Mouse (Mus musculus) ES-E14 (cell line): Measurements from ENCODE around the gene Nanos1. TPM values are rescaled to one million over a fixed set of nuclear protein-coding genes. Genes with fewer than 3 reads are reported as not detected.
A peak's percentile ranks its signal among the peaks of the same experiment; 100 is the strongest.

Experiments
- DNase-seq: peaks from one replicate; pipeline ENCODE4 v3.0.0-alpha.2; 2013; ENCODE audit warnings: low read depth, low spot score
- H3K27ac ChIP-seq: 2 replicates; pipeline ENCODE4 v1.5.1; 2012; ENCODE audit warnings: low read depth, mild to moderate bottlenecking, low read length, moderate library complexity, mixed read lengths; ENCODE audit not compliant: poor library complexity, insufficient read depth, severe bottlenecking
- H3K36me3 ChIP-seq: 2 replicates; pipeline ENCODE4 v1.6.1; 2012; ENCODE audit warnings: mild to moderate bottlenecking, low read length, moderate library complexity, mixed read lengths; ENCODE audit not compliant: control insufficient read depth, poor library complexity, insufficient read depth, severe bottlenecking
- H3K4me1 ChIP-seq, 2 experiments: fragments of 150-350 bp in 1 of 2; sonication (generic) in 1 of 2; 2 replicates each; pipeline ENCODE4 v1.6.1; 2012; ENCODE audit warnings: low read length in 2 of 2, mild to moderate bottlenecking in 1 of 2, mixed read lengths in 1 of 2; ENCODE audit not compliant: control insufficient read depth in 2 of 2, insufficient read depth in 2 of 2, poor library complexity in 1 of 2
- H3K4me3 ChIP-seq, 2 experiments: fragments of 150-350 bp in 1 of 2; sonication (generic) in 1 of 2; 2 replicates each; pipeline ENCODE4 v1.5.1; 2012; ENCODE audit warnings: low read length in 2 of 2, low read depth in 1 of 2, mild to moderate bottlenecking in 1 of 2, mixed read lengths in 1 of 2; ENCODE audit not compliant: insufficient read depth in 1 of 2, poor library complexity in 1 of 2, severe bottlenecking in 1 of 2
- H3K9ac ChIP-seq: 2 replicates; pipeline ENCODE4 v1.6.1; 2012; ENCODE audit warnings: low read depth, mild to moderate bottlenecking, low read length, mixed read lengths; ENCODE audit not compliant: poor library complexity, insufficient read depth, severe bottlenecking
- H3K9me3 ChIP-seq: fragments of 150-350 bp; sonication (generic); 2 replicates; pipeline ENCODE4 v1.6.1; 2012; ENCODE audit warnings: low read depth, mild to moderate bottlenecking, low read length; ENCODE audit not compliant: control insufficient read depth, insufficient read depth
- CHD2 ChIP-seq: IDR thresholded peaks from 2 replicates; pipeline ENCODE4 v1.6.1; 2014; ENCODE audit warnings: mild to moderate bottlenecking, low read depth, low read length, inconsistent platforms
- HCFC1 ChIP-seq: IDR thresholded peaks from 2 replicates; pipeline ENCODE4 v1.6.1; 2012; ENCODE audit warnings: low read length, inconsistent platforms, borderline replicate concordance; ENCODE audit not compliant: insufficient read depth
- MAFK ChIP-seq: IDR thresholded peaks from 2 replicates; pipeline ENCODE4 v1.6.1; 2014; ENCODE audit warnings: mild to moderate bottlenecking, low read depth, low read length, inconsistent platforms; ENCODE audit not compliant: insufficient read depth
- ZC3H11A ChIP-seq: IDR thresholded peaks from 2 replicates; pipeline ENCODE4 v1.6.1; 2012; ENCODE audit warnings: low read depth, mild to moderate bottlenecking, inconsistent platforms, low read length, borderline replicate concordance
- ZNF384 ChIP-seq: IDR thresholded peaks from 2 replicates; pipeline ENCODE4 v1.6.1; 2012; ENCODE audit warnings: low read depth, low read length, inconsistent platforms
- in situ Hi-C, 2 experiments: fragments of 600-800 bp; cut with MboI; formaldehyde crosslinking; loops; one replicate each; pipeline ENCODE4 v1.15.1; 2025; ENCODE audit warnings: low sequenced_read_pairs in 2 of 2, inconsistent platforms in 1 of 2; ENCODE audit not compliant: unreplicated experiment in 2 of 2
- total RNA-seq: library from RNA; depleted of rRNA; stranded (reverse); fragments of 300-350 nt; gene quantifications from 2 replicates; pipeline ENCODE4 v1.2.3, GENCODE M21; 2012; rRNA removed

Gene Nanos1
- 5.4 and 6.9 TPM in 2 replicates for total RNA-seq

DNA sequence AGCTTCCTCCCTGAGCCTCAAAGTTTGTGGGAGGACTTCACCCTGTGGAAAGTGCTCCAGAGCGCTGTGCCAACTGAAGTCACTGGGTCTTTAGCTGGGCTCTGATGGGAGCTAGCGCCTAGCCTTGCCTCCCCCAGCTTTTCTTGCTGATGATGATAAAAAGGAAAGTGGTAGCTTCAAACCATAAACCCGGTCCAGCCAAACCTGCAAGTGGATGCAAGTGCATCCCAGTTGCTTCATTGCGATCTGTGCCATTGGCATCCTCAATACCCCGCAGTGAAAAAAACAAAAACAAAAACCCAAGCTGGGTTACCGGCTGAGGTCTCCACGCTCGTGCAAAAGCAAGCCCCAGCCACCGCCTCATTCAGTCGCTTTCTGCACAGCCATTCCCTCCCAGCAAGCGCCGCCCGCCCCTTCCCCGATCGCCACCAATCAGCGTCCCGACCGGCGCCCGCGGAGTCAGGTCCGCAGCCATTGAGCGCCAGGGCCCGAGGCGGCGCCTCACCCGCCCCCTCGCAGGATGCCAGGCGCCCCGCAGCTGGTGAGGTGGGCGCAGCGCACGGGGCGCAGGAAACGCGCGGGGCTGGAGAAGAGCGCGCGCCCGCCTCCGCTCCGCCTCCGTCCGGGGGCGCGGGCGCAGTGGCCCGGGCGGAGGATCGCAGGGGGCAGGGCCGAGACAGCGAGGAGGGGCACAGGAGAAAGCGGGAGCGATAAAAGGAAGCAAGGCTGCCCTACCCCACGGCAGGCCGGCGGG is at the start of gene Nanos1:
TSS of gene Nanos1 (plus strand) at position 550 of the 754 bp plus-strand sequence.
- in situ Hi-C loops, result no loop called here
- 0 out of 2 replicates have a peak within 1 kb of the TSS, but pooled peaks have one; percentile 1 for H3K27ac ChIP-seq
- no peaks in the 10 kb centered on the region for H3K36me3 ChIP-seq
- H3K9ac ChIP-seq, result peak within 1 kb of the TSS; percentile 84
- DNase-seq, result peak; percentile 84
- H3K4me3 ChIP-seq, result peak within 1 kb of the TSS; percentile 70 to 88
- no peaks in the 10 kb centered on the region for H3K9me3 ChIP-seq
- TF ChIP-seq HCFC1, result 0 out of 2 replicates have a peak, but pooled peaks have one; percentile 60
- TF ChIP-seq MAFK, result no peak
- H3K4me1 ChIP-seq, result no peaks in the 10 kb centered on the region

DNA sequence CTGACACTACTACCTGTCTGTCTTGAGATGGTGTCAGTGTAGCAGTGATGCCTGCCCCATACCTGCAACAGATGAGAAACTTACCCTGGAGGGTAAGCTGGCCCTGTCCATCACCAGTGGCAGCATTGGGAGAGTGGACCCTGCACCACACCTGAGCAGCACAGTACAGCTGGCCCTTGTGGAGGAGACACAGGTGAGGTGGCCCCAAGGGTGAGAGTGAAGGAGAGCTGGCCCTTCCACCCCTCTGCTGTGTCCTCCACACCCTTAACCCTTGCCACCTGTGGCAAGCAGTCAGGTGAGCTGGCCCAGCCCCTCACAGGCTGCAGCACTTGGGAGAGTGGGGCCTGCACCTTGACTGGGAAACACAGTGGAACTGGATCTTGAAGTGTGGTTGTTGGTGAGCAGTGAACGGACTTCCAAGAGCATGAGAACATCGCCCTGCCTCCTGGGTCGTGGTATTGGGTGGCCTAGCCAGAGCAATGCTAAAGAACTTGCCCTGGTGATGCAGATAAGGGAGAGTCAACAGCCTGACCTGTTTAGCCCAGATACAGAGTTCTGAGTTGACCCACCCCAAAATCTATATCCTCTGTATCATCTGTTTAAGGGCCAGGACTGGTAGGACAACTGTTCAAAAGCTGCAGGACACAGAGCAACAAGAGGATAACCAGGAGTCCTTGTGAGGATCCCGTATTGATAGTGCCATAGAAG is 46.4 kb upstream of the Nanos1 start:
- TF ChIP-seq ZC3H11A (no peak), HCFC1 (no peak), MAFK (no peak), CHD2 (no peak), ZNF384 (no peak)
- in situ Hi-C loops, result no loop called here

DNA sequence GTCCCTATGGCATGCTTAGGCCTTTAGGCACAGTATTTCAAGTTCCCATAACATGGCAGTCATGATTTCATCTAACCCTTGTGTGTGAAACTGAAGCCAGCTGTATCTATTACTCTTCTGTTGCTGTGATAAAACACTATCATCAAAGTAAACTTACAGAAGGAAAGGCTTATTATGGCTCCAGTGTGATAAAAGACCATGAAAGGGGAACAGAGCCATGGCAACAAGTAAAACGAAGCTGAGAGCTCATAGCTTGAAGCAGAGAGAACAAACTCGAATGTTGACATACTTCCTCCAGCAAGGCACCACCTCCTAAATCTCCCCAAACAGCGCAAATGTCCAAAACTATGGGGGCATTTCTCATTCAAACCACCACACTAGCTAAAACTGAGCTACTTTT is 45.6 kb upstream of the Nanos1 start:
- Histone ChIP-seq H3K27ac (no peak overlapping the region), H3K36me3 (no peaks in the 10 kb centered on the region), H3K9me3 (no peaks in the 10 kb centered on the region), H3K4me1 (no peaks in the 10 kb centered on the region), H3K9ac (no peak overlapping the region), H3K4me3 (no peak overlapping the region)
- TF ChIP-seq ZC3H11A (no peak), ZNF384 (no peak), CHD2 (no peak), MAFK (no peak), HCFC1 (no peak)
- in situ Hi-C loops, result no loop called here
- no peak for DNase-seq

More for the DNA sequence above, 46.4 kb upstream of the Nanos1 start:
- H3K4me3 ChIP-seq, result no peak overlapping the region
- H3K9ac ChIP-seq, result no peak overlapping the region
- H3K27ac ChIP-seq, result no peak overlapping the region
- no peaks in the 10 kb centered on the region for H3K36me3 ChIP-seq
- no peak for DNase-seq
- no peaks in the 10 kb centered on the region for H3K4me1 ChIP-seq
- H3K9me3 ChIP-seq, result no peaks in the 10 kb centered on the region

DNA sequence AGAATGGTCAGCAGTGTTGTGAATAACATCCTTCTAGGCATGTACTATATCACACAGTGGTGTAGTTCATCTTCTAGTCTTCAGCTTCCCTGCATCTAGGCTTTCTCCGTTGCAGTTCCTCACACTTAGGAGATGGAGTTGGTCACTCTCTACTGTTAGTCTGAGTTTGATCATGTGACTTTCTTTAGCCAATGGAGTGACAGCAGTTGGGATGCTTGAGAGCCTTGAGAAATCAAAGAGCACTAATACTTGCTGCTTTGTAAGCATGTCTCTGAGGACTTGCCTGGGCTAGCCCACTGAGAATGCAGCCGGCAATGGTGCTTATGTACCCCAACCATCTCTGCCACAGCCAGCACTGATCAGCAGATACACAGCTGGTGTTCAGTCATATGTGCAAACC is 43.2 kb upstream of the Nanos1 start:
- Histone ChIP-seq H3K4me1 (no peaks in the 10 kb centered on the region), H3K27ac (no peak overlapping the region), H3K9me3 (no peaks in the 10 kb centered on the region), H3K9ac (no peak overlapping the region), H3K4me3 (no peak overlapping the region), H3K36me3 (no peaks in the 10 kb centered on the region)
- in situ Hi-C loops, result no loop called here
- DNase-seq, result peak; percentile 6
- no peak for TF ChIP-seq ZC3H11A
- no peak for TF ChIP-seq CHD2
- TF ChIP-seq ZNF384, result no peak
- no peak for TF ChIP-seq HCFC1
- TF ChIP-seq MAFK, result no peak

DNA sequence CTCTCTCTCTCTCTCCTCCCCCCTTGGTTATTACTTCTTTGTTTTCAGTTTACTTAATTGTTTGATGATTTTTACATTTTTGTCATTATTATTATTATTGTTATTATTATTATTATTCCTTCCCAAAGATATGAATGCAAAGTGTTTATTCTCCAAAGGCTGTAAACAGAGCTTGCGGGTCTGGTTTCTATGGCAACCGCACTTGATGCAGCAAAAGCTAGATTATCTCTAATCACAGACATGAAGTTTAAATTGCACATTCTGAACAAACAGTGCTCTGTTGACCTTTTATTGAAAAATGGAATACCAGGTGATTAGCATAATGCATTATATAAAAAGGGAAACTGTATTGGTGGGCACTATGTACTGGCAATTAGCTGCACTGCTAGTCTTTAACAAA is 39.4 kb upstream of the Nanos1 start:
- Histone ChIP-seq H3K9me3 (no peaks in the 10 kb centered on the region), H3K4me1 (no peaks in the 10 kb centered on the region), H3K27ac (no peak overlapping the region), H3K36me3 (no peaks in the 10 kb centered on the region), H3K9ac (no peak overlapping the region), H3K4me3 (no peak overlapping the region)
- no peak for TF ChIP-seq HCFC1
- DNase-seq, result no peak
- in situ Hi-C loops, result no loop called here
